Mouse (Mus musculus): ENCODE results near the gene Adcy10.

DNA sequence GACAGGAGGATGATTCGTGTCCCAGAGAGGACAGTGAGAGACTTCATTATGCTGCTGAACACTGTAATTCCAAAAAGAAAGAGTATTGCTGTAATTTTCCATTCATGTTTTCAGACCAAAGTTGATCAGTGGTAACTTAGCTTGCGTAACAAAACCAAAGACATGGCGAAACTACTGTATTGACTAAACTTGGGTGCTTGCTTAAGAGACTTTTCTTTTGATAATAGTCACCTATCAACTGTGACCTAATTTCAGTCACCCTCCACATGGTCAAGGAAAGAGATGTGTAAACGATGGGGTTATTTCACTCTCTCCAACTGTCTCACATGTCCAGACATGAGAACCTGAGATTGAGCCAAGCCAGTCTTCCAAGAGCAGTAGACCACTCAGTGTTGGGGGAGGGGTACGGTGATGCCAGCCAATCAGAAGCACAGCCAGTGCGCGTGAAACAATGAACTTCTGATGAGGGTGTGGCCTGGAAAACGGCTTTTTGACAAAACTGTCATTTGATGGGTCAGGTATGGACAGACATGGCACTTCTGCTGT lies at the start of gene Adcy10:
- TF ChIP-seq POLR2A (IDR thresholded peaks at IDR 0.05; ENCODE audit: low read depth, low read length) (no peak), CTCF (IDR thresholded peaks at IDR 0.05; ENCODE audit: borderline replicate concordance, insufficient read depth, low read length) (no peak)

All from embryonic fibroblast, embryonic 13.5 days (primary cell).